Mouse (Mus musculus): ENCODE measurements around the gene Tex14. TPM values are rescaled to one million over a fixed set of nuclear protein-coding genes. Genes with fewer than 3 reads are reported as not detected.
"Not testable (repeated sequence)": the region's sequence is repeated elsewhere in the genome, so short reads cannot be mapped to it uniquely, and the experiment has no call there.

The Tex14 gene
- polyA plus RNA-seq, 1 experiment, result 0.08 TPM

GRCm38 (mm10) chr11:87444735-87445428 is 40.0 kb downstream of the Tex14 start:
- TF ChIP-seq CTCF (conservative IDR thresholded peaks at IDR 0.05; ENCODE audit: insufficient read depth, insufficient read length, low read depth, low read length) (no peak), POLR2A (IDR thresholded peaks at IDR 0.05; ENCODE audit: low read depth, low read length) (no peak)
- Histone ChIP-seq H3K4me1 (ENCODE audit: control insufficient read depth, insufficient read depth, low read length) (no peaks in the 10 kb centered on the region; the same call in 1 of the 2 replicates), H3K36me3 (ENCODE audit: control insufficient read depth, insufficient read depth, low read length) (no peaks in the 10 kb centered on the region), H3K4me3 (ENCODE audit: insufficient read depth, low read depth, low read length) (no peak overlapping the region), H3K27me3 (replicated peaks; ENCODE audit: control insufficient read depth, insufficient read depth, low read length) (no peaks in the 10 kb centered on the region), H3K27ac (ENCODE audit: insufficient read depth, low read depth, low read length) (no peak overlapping the region)
- 14% methylated on average over 16 of the region's 16 CpGs for WGBS
- no peak for DNase-seq

GRCm38 (mm10) chr11:87445593-87445992 is 40.7 kb downstream of the Tex14 start:
- 60% methylated on average over 4 of the region's 4 CpGs for WGBS
- not testable (repeated sequence) for H3K27ac ChIP-seq (ENCODE audit: insufficient read depth, low read depth, low read length); H3K4me1 ChIP-seq (ENCODE audit: control insufficient read depth, insufficient read depth, low read length); DNase-seq; H3K36me3 ChIP-seq (ENCODE audit: control insufficient read depth, insufficient read depth, low read length); H3K4me3 ChIP-seq (ENCODE audit: insufficient read depth, low read depth, low read length); H3K27me3 ChIP-seq (replicated peaks; ENCODE audit: control insufficient read depth, insufficient read depth, low read length)

- Histone ChIP-seq H3K4me3 (ENCODE audit: insufficient read depth, low read depth, low read length) (no peak overlapping the region), H3K4me1 (ENCODE audit: control insufficient read depth, insufficient read depth, low read length) (no peaks in the 10 kb centered on the region; the same call in 1 of the 2 replicates), H3K27ac (ENCODE audit: insufficient read depth, low read depth, low read length) (no peak overlapping the region), H3K27me3 (replicated peaks; ENCODE audit: control insufficient read depth, insufficient read depth, low read length) (no peaks in the 10 kb centered on the region), H3K36me3 (ENCODE audit: control insufficient read depth, insufficient read depth, low read length) (no peaks in the 10 kb centered on the region)
- WGBS, result 89% methylated on average over 3 of the region's 3 CpGs
- DNase-seq, result no peak
- no peak for TF ChIP-seq CTCF (conservative IDR thresholded peaks at IDR 0.05; ENCODE audit: insufficient read depth, insufficient read length, low read depth, low read length)
- TF ChIP-seq POLR2A (IDR thresholded peaks at IDR 0.05; ENCODE audit: low read depth, low read length), result no peak
Observed at GRCm38 (mm10) chr11:87446159-87446558, 41.3 kb downstream of the Tex14 start.

- H3K27me3 ChIP-seq (replicated peaks; ENCODE audit: control insufficient read depth, insufficient read depth, low read length), result no peaks in the 10 kb centered on the region
- TF ChIP-seq CTCF (conservative IDR thresholded peaks at IDR 0.05; ENCODE audit: insufficient read depth, insufficient read length, low read depth, low read length) (no peak), POLR2A (IDR thresholded peaks at IDR 0.05; ENCODE audit: low read depth, low read length) (no peak)
- no peaks in the 10 kb centered on the region for H3K36me3 ChIP-seq (ENCODE audit: control insufficient read depth, insufficient read depth, low read length)
- no peak overlapping the region for H3K27ac ChIP-seq (ENCODE audit: insufficient read depth, low read depth, low read length)
- no peak for DNase-seq
- no peaks in the 10 kb centered on the region; the same call in 1 of the 2 replicates for H3K4me1 ChIP-seq (ENCODE audit: control insufficient read depth, insufficient read depth, low read length)
- no peak overlapping the region for H3K4me3 ChIP-seq (ENCODE audit: insufficient read depth, low read depth, low read length)
Observed at GRCm38 (mm10) chr11:87447429-87447828, 42.6 kb downstream of the Tex14 start.

GRCm38 (mm10) chr11:87448081-87448475 is 43.2 kb downstream of the Tex14 start:
- H3K4me1 ChIP-seq (ENCODE audit: control insufficient read depth, insufficient read depth, low read length); H3K27me3 ChIP-seq (replicated peaks; ENCODE audit: control insufficient read depth, insufficient read depth, low read length); H3K27ac ChIP-seq (ENCODE audit: insufficient read depth, low read depth, low read length); H3K36me3 ChIP-seq (ENCODE audit: control insufficient read depth, insufficient read depth, low read length): not testable (repeated sequence)
- peak; percentile 99 for DNase-seq
- under 1% methylated on average over 31 of the region's 34 CpGs for WGBS
- peak overlapping the region; percentile 25; the same call in 1 of the 2 replicates for H3K4me3 ChIP-seq (ENCODE audit: insufficient read depth, low read depth, low read length)

- H3K27me3 ChIP-seq (replicated peaks; ENCODE audit: control insufficient read depth, insufficient read depth, low read length); H3K4me3 ChIP-seq (ENCODE audit: insufficient read depth, low read depth, low read length); H3K4me1 ChIP-seq (ENCODE audit: control insufficient read depth, insufficient read depth, low read length); H3K36me3 ChIP-seq (ENCODE audit: control insufficient read depth, insufficient read depth, low read length): not testable (repeated sequence)
- 0% methylated on average over 6 of the region's 32 CpGs for whole genome bisulfite sequencing
- peak; percentile 65 for DNase-seq
- H3K27ac ChIP-seq (ENCODE audit: insufficient read depth, low read depth, low read length), result peak overlapping the region; percentile 47; the same call in 1 of the 2 replicates
Observed at GRCm38 (mm10) chr11:87448476-87449199, 43.8 kb downstream of the Tex14 start.

GRCm38 (mm10) chr11:87449200-87449547 is 44.3 kb downstream of the Tex14 start:
- TF ChIP-seq CTCF (conservative IDR thresholded peaks at IDR 0.05; ENCODE audit: insufficient read depth, insufficient read length, low read depth, low read length) (no peak), POLR2A (IDR thresholded peaks at IDR 0.05; ENCODE audit: low read depth, low read length) (no peak)
- Histone ChIP-seq H3K4me1 (ENCODE audit: control insufficient read depth, insufficient read depth, low read length) (peaks cover 4% of the 10 kb centered on the region; the same call in 1 of the 2 replicates), H3K4me3 (ENCODE audit: insufficient read depth, low read depth, low read length) (no peak overlapping the region), H3K27me3 (replicated peaks; ENCODE audit: control insufficient read depth, insufficient read depth, low read length) (no peaks in the 10 kb centered on the region), H3K36me3 (ENCODE audit: control insufficient read depth, insufficient read depth, low read length) (no peaks in the 10 kb centered on the region), H3K27ac (ENCODE audit: insufficient read depth, low read depth, low read length) (peak overlapping the region; percentile 47; the same call in 1 of the 2 replicates)
- no peak for DNase-seq
- 9% methylated on average over 3 of the region's 3 CpGs for WGBS

- not testable (repeated sequence) for H3K36me3 ChIP-seq (ENCODE audit: control insufficient read depth, insufficient read depth, low read length); H3K27me3 ChIP-seq (replicated peaks; ENCODE audit: control insufficient read depth, insufficient read depth, low read length); H3K4me3 ChIP-seq (ENCODE audit: insufficient read depth, low read depth, low read length); H3K4me1 ChIP-seq (ENCODE audit: control insufficient read depth, insufficient read depth, low read length); DNase-seq; H3K27ac ChIP-seq (ENCODE audit: insufficient read depth, low read depth, low read length)
- WGBS, result 55% methylated on average over 5 of the region's 5 CpGs
Observed at GRCm38 (mm10) chr11:87449847-87450246, 45.0 kb downstream of the Tex14 start.

GRCm38 (mm10) chr11:87452779-87453178 is 47.9 kb downstream of the Tex14 start:
- H3K27ac ChIP-seq (ENCODE audit: insufficient read depth, low read depth, low read length); DNase-seq: not testable (repeated sequence)

More at GRCm38 (mm10) chr11:87452779-87453178, 47.9 kb downstream of the Tex14 start:
- not testable (repeated sequence) for H3K27me3 ChIP-seq (replicated peaks; ENCODE audit: control insufficient read depth, insufficient read depth, low read length); H3K36me3 ChIP-seq (ENCODE audit: control insufficient read depth, insufficient read depth, low read length); H3K4me3 ChIP-seq (ENCODE audit: insufficient read depth, low read depth, low read length)
- H3K4me1 ChIP-seq (ENCODE audit: control insufficient read depth, insufficient read depth, low read length), result peaks cover 13% of the 10 kb centered on the region
- 74% methylated on average over 8 of the region's 8 CpGs for WGBS
